Mouse (Mus musculus) thymus, adult 2 months (tissue): ENCODE data around the gene Dpp6. TPM values are rescaled to one million over a fixed set of nuclear protein-coding genes. Genes with fewer than 3 reads are reported as not detected.

ENCODE experiments used
- DNase-seq: peaks from one replicate; pipeline ENCODE4 v3.0.0; 2021
- H3K27ac ChIP-seq: fragments of 200-500 bp; 2 replicates; pipeline ENCODE4 v1.5.1; 2012; ENCODE audit warnings: low read length, control low read depth; ENCODE audit not compliant: control insufficient read depth, insufficient read depth
- H3K27me3 ChIP-seq: fragments of 200-500 bp; 2 replicates; pipeline ENCODE4 v1.6.1; 2012; ENCODE audit warnings: mild to moderate bottlenecking, low read length, moderate library complexity, mixed read lengths; ENCODE audit not compliant: control insufficient read depth, insufficient read depth
- H3K36me3 ChIP-seq: fragments of 200-500 bp; 2 replicates; pipeline ENCODE4 v1.6.1; 2012; ENCODE audit warnings: mild to moderate bottlenecking, low read length, moderate library complexity; ENCODE audit not compliant: control insufficient read depth, insufficient read depth
- H3K4me1 ChIP-seq: fragments of 200-500 bp; replicated peaks from 2 replicates; pipeline ENCODE4 v1.6.1; 2012; ENCODE audit warnings: low read length; ENCODE audit not compliant: control insufficient read depth, insufficient read depth
- H3K4me3 ChIP-seq: fragments of 200-500 bp; 2 replicates; pipeline ENCODE4 v1.5.1; 2012; ENCODE audit warnings: mild to moderate bottlenecking, low read length, control low read depth, moderate library complexity; ENCODE audit not compliant: control insufficient read depth, insufficient read depth
- CTCF ChIP-seq: fragments of 200-500 bp; IDR thresholded peaks from 2 replicates; pipeline ENCODE4 v1.5.1; 2012; ENCODE audit warnings: mild to moderate bottlenecking, control low read depth, low read length, moderate library complexity, borderline replicate concordance; ENCODE audit not compliant: control insufficient read depth, poor library complexity, insufficient read depth; ENCODE audit errors: extremely low read depth
- POLR2A ChIP-seq: fragments of 200-500 bp; IDR thresholded peaks from 2 replicates; pipeline ENCODE4 v1.6.1; 2012; ENCODE audit warnings: mild to moderate bottlenecking, low read length, control low read depth, moderate library complexity; ENCODE audit not compliant: control insufficient read depth, poor library complexity, insufficient read depth; ENCODE audit errors: extremely low read depth
- WGBS: fragments of 180-500 bp; shearing (Covaris S2); methylation state at CpG from one replicate; pipeline ENCODE4 v1.1.7; 2018; 5-methylcytosine and 5-hydroxymethylcytosine counted together
- polyA plus RNA-seq: library from polyadenylated mRNA; depleted of rRNA; stranded (reverse); fragments of >200 nt; gene quantifications from 2 replicates; pipeline ENCODE4 v1.2.3, GENCODE M21; 2012

The Dpp6 gene
- polyA plus RNA-seq, 1 experiment, result 4.8 TPM

GRCm38 (mm10) chr5:27518716-27519115, 701.7 kb downstream of the Dpp6 start:
- Histone ChIP-seq H3K27ac (no peak overlapping the region), H3K27me3 (no peaks in the 10 kb centered on the region), H3K4me1 (no peaks in the 10 kb centered on the region), H3K4me3 (no peak overlapping the region), H3K36me3 (no peaks in the 10 kb centered on the region)
- no peak for DNase-seq
- TF ChIP-seq POLR2A (no peak), CTCF (no peak)

- Histone ChIP-seq H3K27me3 (no peaks in the 10 kb centered on the region), H3K36me3 (no peaks in the 10 kb centered on the region), H3K4me1 (no peaks in the 10 kb centered on the region), H3K27ac (no peak overlapping the region), H3K4me3 (no peak overlapping the region)
- 94% methylated on average over 1 of the region's 1 CpGs for WGBS
- TF ChIP-seq POLR2A (no peak), CTCF (no peak)
- no peak for DNase-seq
These were observed 709.9 kb downstream of the Dpp6 start for GRCm38 (mm10) chr5:27526906-27527305.

GRCm38 (mm10) chr5:27544816-27545270, 727.8 kb downstream of the Dpp6 start:
- H3K27me3 ChIP-seq, result no peaks in the 10 kb centered on the region
- no peak overlapping the region for H3K27ac ChIP-seq
- no peak overlapping the region for H3K4me3 ChIP-seq
- no peak for DNase-seq
- H3K36me3 ChIP-seq, result no peaks in the 10 kb centered on the region
- WGBS, result 10% methylated on average over 2 of the region's 2 CpGs
- H3K4me1 ChIP-seq, result no peaks in the 10 kb centered on the region
- no peak for TF ChIP-seq POLR2A
- TF ChIP-seq CTCF, result no peak

GRCm38 (mm10) chr5:27549291-27549690, 732.3 kb downstream of the Dpp6 start:
- 90% methylated on average over 4 of the region's 4 CpGs for WGBS
- Histone ChIP-seq H3K4me1 (no peaks in the 10 kb centered on the region), H3K27me3 (no peaks in the 10 kb centered on the region), H3K27ac (no peak overlapping the region), H3K36me3 (no peaks in the 10 kb centered on the region), H3K4me3 (no peak overlapping the region)
- no peak for DNase-seq
- TF ChIP-seq POLR2A (no peak), CTCF (no peak)

GRCm38 (mm10) chr5:27565700-27566099, 748.7 kb downstream of the Dpp6 start:
- 82% methylated on average over 7 of the region's 7 CpGs for WGBS
- TF ChIP-seq POLR2A (no peak), CTCF (no peak)
- H3K27me3 ChIP-seq, result no peaks in the 10 kb centered on the region
- no peaks in the 10 kb centered on the region for H3K4me1 ChIP-seq
- no peaks in the 10 kb centered on the region for H3K36me3 ChIP-seq
- DNase-seq, result no peak
- no peak overlapping the region for H3K27ac ChIP-seq
- H3K4me3 ChIP-seq, result no peak overlapping the region

GRCm38 (mm10) chr5:27587970-27588758, 771.2 kb downstream of the Dpp6 start:
- H3K36me3 ChIP-seq, result no peaks in the 10 kb centered on the region
- no peak for DNase-seq
- no peaks in the 10 kb centered on the region for H3K4me1 ChIP-seq
- H3K4me3 ChIP-seq, result no peak overlapping the region
- H3K27ac ChIP-seq, result no peak overlapping the region
- WGBS, result 79% methylated on average over 8 of the region's 8 CpGs
- TF ChIP-seq CTCF (no peak), POLR2A (no peak)
- no peaks in the 10 kb centered on the region for H3K27me3 ChIP-seq

- H3K27ac ChIP-seq, result no peak overlapping the region
- no peaks in the 10 kb centered on the region for H3K36me3 ChIP-seq
- no peak for TF ChIP-seq POLR2A
- no peaks in the 10 kb centered on the region for H3K4me1 ChIP-seq
- WGBS, result 90% methylated on average over 1 of the region's 1 CpGs
- no peak overlapping the region for H3K4me3 ChIP-seq
- DNase-seq, result no peak
- no peaks in the 10 kb centered on the region for H3K27me3 ChIP-seq
These were observed 787.1 kb downstream of the Dpp6 start for GRCm38 (mm10) chr5:27604132-27604531.
